Mouse (Mus musculus) olfactory bulb, adult 2 months (tissue): ENCODE data around the gene Samd4b. TPM values are rescaled to one million over a fixed set of nuclear protein-coding genes. Genes with fewer than 3 reads are reported as not detected.

Experiments used
- H3K27ac ChIP-seq: fragments of 200-500 bp; 2 replicates; pipeline ENCODE4 v1.5.1; 2012; ENCODE audit warnings: low read depth, low read length; ENCODE audit not compliant: insufficient read depth
- H3K4me1 ChIP-seq: fragments of 200-500 bp; 2 replicates; pipeline ENCODE4 v1.6.1; 2012; ENCODE audit warnings: low read length; ENCODE audit not compliant: control insufficient read depth, insufficient read depth
- H3K4me3 ChIP-seq: fragments of 200-500 bp; 2 replicates; pipeline ENCODE4 v1.5.1; 2012; ENCODE audit warnings: mild to moderate bottlenecking, low read depth, low read length, moderate library complexity; ENCODE audit not compliant: insufficient read depth
- CTCF ChIP-seq: fragments of 200-500 bp; IDR thresholded peaks from 2 replicates; pipeline ENCODE4 v1.5.1; 2012; ENCODE audit warnings: low read depth, mild to moderate bottlenecking, low read length, moderate library complexity; ENCODE audit not compliant: insufficient read depth
- POLR2A ChIP-seq: fragments of 200-500 bp; IDR thresholded peaks from 2 replicates; pipeline ENCODE4 v1.6.1; 2012; ENCODE audit warnings: mild to moderate bottlenecking, low read depth, low read length, moderate library complexity; ENCODE audit not compliant: insufficient read depth
- WGBS: fragments of 180-500 bp; shearing (Covaris S2); methylation state at CpG from one replicate; pipeline ENCODE4 v1.1.7; 2018; 5-methylcytosine and 5-hydroxymethylcytosine counted together
- polyA plus RNA-seq: library from polyadenylated mRNA; stranded (reverse); fragments of >200 nt; gene quantifications from 2 replicates; pipeline ENCODE4 v1.2.4, GENCODE M21; 2012; ENCODE audit warnings: low replicate concordance; ENCODE audit not compliant: missing spikeins, insufficient read depth, insufficient read length

The Samd4b gene
- polyA plus RNA-seq, 1 experiment, result not detected

- WGBS, result 66% methylated on average over 8 of the region's 8 CpGs
- TF ChIP-seq CTCF, result no peak
- TF ChIP-seq POLR2A, result no peak
- no peak overlapping the region for H3K27ac ChIP-seq
- H3K4me1 ChIP-seq, result peaks cover 28% of the 10 kb centered on the region
- no peak overlapping the region for H3K4me3 ChIP-seq
Measured at GRCm38 (mm10) chr7:28595751-28596435, 2.1 kb downstream of the Samd4b start.

DNA sequence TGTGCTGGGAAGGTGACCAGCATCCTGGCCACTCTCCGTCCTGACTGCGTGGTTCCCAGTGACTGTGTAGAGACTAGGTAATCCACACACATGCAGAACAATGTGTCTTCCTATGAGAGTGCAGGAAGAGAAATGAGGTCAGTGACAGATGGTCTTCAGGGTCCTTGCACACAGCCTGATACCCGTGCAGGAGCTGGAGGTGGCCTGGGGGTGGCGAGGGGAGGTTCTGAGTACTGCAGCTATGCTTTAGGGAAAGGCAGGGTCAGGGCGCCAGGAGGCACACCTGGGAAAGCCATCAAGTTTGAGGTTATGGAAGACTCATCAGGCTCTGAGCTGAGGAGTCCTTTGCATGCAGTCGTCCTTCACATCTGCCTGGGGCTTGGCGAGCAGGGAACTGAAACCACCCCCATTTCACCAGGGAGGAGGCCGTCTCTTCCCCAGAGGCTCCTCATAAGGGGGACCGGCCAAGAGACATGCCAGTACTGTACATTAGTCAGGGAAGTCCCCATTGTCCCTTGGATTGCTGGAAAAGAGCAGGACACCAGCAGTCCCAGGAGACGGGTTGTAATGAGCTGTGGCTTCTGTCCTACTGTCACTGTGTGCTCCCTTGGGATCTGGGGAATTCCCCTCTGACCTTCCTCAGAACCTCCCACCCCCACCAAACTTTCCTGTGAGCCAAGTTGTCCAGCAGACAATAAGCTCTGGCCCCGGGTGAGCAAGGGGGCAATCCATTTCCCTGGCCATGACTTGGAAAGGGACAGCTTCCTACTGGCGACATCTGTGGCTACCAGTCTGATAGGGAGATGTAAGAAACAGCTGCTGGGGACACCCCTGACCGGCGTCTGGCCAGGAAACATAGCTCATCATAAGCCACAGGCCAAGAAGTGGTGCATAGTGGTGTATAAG, 4.5 kb downstream of the Samd4b start:
- TF ChIP-seq CTCF (no peak), POLR2A (no peak)
- no peak overlapping the region for H3K27ac ChIP-seq
- H3K4me3 ChIP-seq, result no peak overlapping the region
- WGBS, result 71% methylated on average over 14 of the region's 14 CpGs
- peaks cover 34% of the 10 kb centered on the region for H3K4me1 ChIP-seq

DNA sequence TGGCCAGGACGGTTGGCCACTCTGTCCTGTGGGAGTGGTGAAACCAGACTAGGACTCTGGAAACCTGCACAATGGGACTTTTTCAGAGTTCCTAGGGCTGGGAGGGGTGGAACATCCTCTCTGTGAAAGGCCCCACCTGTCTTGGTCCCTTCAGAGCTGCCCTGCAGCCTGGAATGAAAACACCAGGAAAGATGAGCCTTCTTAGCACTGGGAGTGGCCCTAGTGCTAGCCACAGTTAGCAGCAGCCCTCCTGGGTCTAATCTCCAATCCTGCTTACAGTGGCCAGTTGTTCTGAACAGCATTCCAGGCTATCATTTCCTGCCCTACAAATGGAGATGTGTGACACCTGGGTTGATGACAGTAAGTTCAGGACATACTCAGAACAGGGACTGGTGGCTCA, 6.1 kb downstream of the Samd4b start:
- Histone ChIP-seq H3K4me1 (peaks cover 41% of the 10 kb centered on the region), H3K4me3 (no peak overlapping the region), H3K27ac (no peak overlapping the region)
- TF ChIP-seq POLR2A (no peak), CTCF (no peak)
- 81% methylated on average over 1 of the region's 1 CpGs for WGBS

DNA sequence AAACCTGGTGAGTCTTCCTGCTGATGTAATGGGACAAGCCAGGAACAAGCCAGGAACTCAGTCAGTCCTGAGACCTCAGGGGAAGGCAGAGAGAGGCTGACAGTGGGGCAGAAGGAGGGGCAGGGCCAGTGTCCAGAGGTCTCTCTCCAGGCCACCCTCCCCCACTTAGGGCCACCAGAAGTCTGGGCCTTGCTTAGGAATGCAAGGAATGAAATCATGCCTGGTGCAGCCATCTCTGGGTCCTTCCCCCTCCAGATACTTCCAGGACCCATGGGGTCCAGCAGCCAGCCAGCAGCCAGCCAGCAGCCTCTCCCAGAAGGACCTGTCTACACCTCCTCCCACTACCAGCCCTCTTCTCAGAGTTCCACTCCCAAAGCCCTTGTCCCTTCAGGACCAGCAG, 10.3 kb downstream of the Samd4b start:
- H3K27ac ChIP-seq, result no peak overlapping the region
- H3K4me3 ChIP-seq, result no peak overlapping the region
- H3K4me1 ChIP-seq, result peaks cover 41% of the 10 kb centered on the region
- TF ChIP-seq POLR2A (no peak), CTCF (no peak)

- H3K27ac ChIP-seq, result no peak overlapping the region
- peaks cover 40% of the 10 kb centered on the region for H3K4me1 ChIP-seq
- H3K4me3 ChIP-seq, result no peak overlapping the region
- TF ChIP-seq CTCF (no peak), POLR2A (no peak)
- WGBS, result 45% methylated on average over 6 of the region's 6 CpGs
Measured at GRCm38 (mm10) chr7:28586663-28587411, 11.1 kb downstream of the Samd4b start.

GRCm38 (mm10) chr7:28585001-28585400, 12.9 kb downstream of the Samd4b start:
- no peak for TF ChIP-seq CTCF
- no peak for TF ChIP-seq POLR2A
- WGBS, result 88% methylated on average over 6 of the region's 6 CpGs
- H3K27ac ChIP-seq, result no peak overlapping the region

GRCm38 (mm10) chr7:28584468-28584867, 13.5 kb downstream of the Samd4b start:
- H3K27ac ChIP-seq, result no peak overlapping the region
- no peak overlapping the region for H3K4me3 ChIP-seq
- WGBS, result 68% methylated on average over 4 of the region's 4 CpGs
- TF ChIP-seq CTCF (no peak), POLR2A (no peak)
- H3K4me1 ChIP-seq, result peaks cover 44% of the 10 kb centered on the region

More at GRCm38 (mm10) chr7:28585001-28585400, 12.9 kb downstream of the Samd4b start:
- peaks cover 40% of the 10 kb centered on the region for H3K4me1 ChIP-seq
- H3K4me3 ChIP-seq, result no peak overlapping the region

GRCm38 (mm10) chr7:28583570-28584344, 14.2 kb downstream of the Samd4b start:
- H3K4me1 ChIP-seq, result peaks cover 41% of the 10 kb centered on the region
- H3K4me3 ChIP-seq, result no peak overlapping the region
- 88% methylated on average over 8 of the region's 8 CpGs for WGBS
- no peak overlapping the region for H3K27ac ChIP-seq
- TF ChIP-seq CTCF (no peak), POLR2A (no peak)
